Mouse (Mus musculus) hindbrain, embryonic 10.5 days (tissue): ENCODE results near the gene Gja4. TPM values are rescaled to one million over a fixed set of nuclear protein-coding genes. Genes with fewer than 3 reads are reported as not detected.
A peak's percentile ranks its signal among the peaks of the same experiment; 100 is the strongest.

Experiments
- DNase-seq: peaks from one replicate; pipeline ENCODE4 v3.0.0-alpha.2; 2017; ENCODE audit warnings: low spot score
- H3K27ac ChIP-seq: fragments of 300-500 bp; sonication (generic); 2 replicates; pipeline ENCODE4 v1.5.1; 2016; ENCODE audit warnings: mild to moderate bottlenecking, moderate library complexity
- H3K27me3 ChIP-seq: fragments of 300-500 bp; sonication (generic); 2 replicates; pipeline ENCODE4 v1.6.1; 2016; ENCODE audit warnings: mild to moderate bottlenecking; ENCODE audit not compliant: poor library complexity, insufficient read depth, severe bottlenecking
- H3K36me3 ChIP-seq: fragments of 300-500 bp; sonication (generic); 2 replicates; pipeline ENCODE4 v1.6.1; 2016; ENCODE audit warnings: mild to moderate bottlenecking, moderate library complexity
- H3K4me1 ChIP-seq: fragments of 300-500 bp; sonication (generic); replicated peaks from 2 replicates; pipeline ENCODE4 v1.6.1; 2016; ENCODE audit warnings: mild to moderate bottlenecking
- H3K4me3 ChIP-seq: fragments of 300-500 bp; sonication (generic); 2 replicates; pipeline ENCODE4 v1.5.1; 2016; ENCODE audit warnings: mild to moderate bottlenecking, moderate library complexity
- H3K9me3 ChIP-seq: fragments of 300-500 bp; sonication (generic); 2 replicates; pipeline ENCODE4 v1.6.1; 2016; ENCODE audit warnings: mild to moderate bottlenecking, moderate library complexity
- WGBS: fragments of 180-500 bp; shearing (Covaris S2); methylation state at CpG from one replicate; pipeline ENCODE4 v1.1.7; 2016; 5-methylcytosine and 5-hydroxymethylcytosine counted together
- polyA plus RNA-seq: library from polyadenylated mRNA; unstranded; fragments of >200 nt; fragmentation: Nextera tagmentation; extraction: Ambion mirVana; gene quantifications from 2 replicates; pipeline ENCODE4 v1.2.1, GENCODE M21; 2016

The Gja4 gene
- polyA plus RNA-seq, 1 experiment from 2014 or later, result 18.8 TPM

DNA sequence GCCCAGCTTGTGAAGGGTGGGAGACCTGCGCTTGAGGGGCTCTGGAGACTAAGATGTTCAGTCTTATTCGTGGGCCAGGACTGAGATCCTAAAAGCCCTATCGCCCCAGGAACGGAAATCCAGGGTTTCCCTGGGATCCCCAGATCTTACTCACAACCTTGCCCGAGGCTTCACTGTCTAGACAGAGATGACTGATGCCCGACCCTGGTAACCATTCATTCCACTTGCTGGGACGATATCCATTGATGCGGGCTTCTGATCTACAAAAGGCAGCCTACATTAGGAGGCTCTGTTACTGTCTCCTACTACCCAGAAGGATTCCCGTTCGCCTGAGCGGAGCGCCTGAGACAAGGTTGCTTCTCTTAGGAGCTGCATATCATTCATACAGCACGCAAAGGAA is 17.3 kb upstream of the Gja4 start:
- no peak for DNase-seq
- peaks cover 65% of the 10 kb centered on the region for H3K27me3 ChIP-seq
- WGBS, result 19% methylated on average over 13 of the region's 13 CpGs

GRCm38 (mm10) chr4:127330181-127331100 is 16.6 kb upstream of the Gja4 start, which contains the start of gene Gjb3:
TSS of gene Gjb3 (minus strand) at chr4:127330844.
- H3K4me3 ChIP-seq, result peak within 1 kb of the TSS; percentile 43
- peaks cover 60% of the 10 kb centered on the region for H3K4me1 ChIP-seq
- 2% methylated on average over 49 of the region's 49 CpGs for WGBS
- no peaks in the 10 kb centered on the region for H3K9me3 ChIP-seq
- H3K36me3 ChIP-seq, result no peaks in the 10 kb centered on the region
- peak; percentile 48 for DNase-seq
- H3K27me3 ChIP-seq, result peaks cover 72% of the 10 kb centered on the region
- H3K27ac ChIP-seq, result peak within 1 kb of the TSS; percentile 59

More for the DNA sequence above, 17.3 kb upstream of the Gja4 start:
- Histone ChIP-seq H3K36me3 (no peaks in the 10 kb centered on the region), H3K4me3 (peak overlapping the region; percentile 43; the same call in 1 of the 2 replicates), H3K9me3 (no peaks in the 10 kb centered on the region), H3K27ac (no peak overlapping the region), H3K4me1 (peaks cover 60% of the 10 kb centered on the region)

GRCm38 (mm10) chr4:127329751-127330150 is 15.9 kb upstream of the Gja4 start:
- Histone ChIP-seq H3K27me3 (peaks cover 78% of the 10 kb centered on the region), H3K9me3 (no peaks in the 10 kb centered on the region), H3K4me3 (peak overlapping the region; percentile 43), H3K4me1 (peaks cover 56% of the 10 kb centered on the region), H3K36me3 (no peaks in the 10 kb centered on the region), H3K27ac (no peak overlapping the region; the same call in 1 of the 2 replicates)
- 3% methylated on average over 13 of the region's 13 CpGs for WGBS
- no peak for DNase-seq

DNA sequence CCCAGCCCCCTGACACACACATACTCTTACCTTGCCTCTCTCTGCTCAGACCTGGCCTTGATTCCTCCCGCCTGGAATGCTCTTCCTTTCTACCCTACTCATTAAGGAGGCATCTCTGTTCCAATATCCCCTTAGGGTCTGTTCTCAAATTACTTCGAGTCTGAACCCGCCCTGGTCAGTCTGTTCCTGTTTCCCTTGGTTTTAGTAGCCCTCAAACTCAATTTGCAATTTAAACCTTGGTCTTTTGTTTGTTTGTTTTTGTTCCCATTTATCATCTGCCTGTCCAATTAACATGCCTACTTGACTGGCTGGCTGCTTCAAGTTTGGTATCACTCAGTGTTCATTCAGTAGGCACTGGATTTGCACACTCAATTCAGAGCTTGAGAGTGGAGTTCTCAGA is 15.2 kb upstream of the Gja4 start:
- Histone ChIP-seq H3K4me1 (peaks cover 54% of the 10 kb centered on the region), H3K4me3 (no peak overlapping the region), H3K27ac (no peak overlapping the region; the same call in 1 of the 2 replicates), H3K27me3 (peaks cover 84% of the 10 kb centered on the region), H3K9me3 (no peaks in the 10 kb centered on the region), H3K36me3 (no peaks in the 10 kb centered on the region)
- WGBS, result 17% methylated on average over 3 of the region's 3 CpGs
- DNase-seq, result no peak

DNA sequence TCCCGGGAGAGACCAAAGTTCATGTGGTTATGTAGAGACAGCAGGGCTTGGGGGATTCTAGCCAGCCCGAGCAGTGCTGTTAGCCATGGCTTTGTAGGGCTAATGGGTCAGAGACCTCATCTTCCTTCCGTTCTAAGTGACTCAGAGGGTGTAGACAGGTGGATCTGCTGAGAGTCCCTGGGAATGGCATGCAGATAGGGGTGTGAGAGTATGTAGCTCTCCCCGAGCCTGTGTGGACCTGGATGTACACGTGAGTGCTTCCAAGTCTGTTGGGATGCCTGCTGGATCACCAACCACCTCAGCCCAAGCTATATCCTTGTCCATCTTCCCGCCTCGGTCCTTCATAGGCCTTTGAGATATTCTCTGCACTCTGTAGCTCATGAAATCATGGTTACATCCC is 14.5 kb upstream of the Gja4 start:
- Histone ChIP-seq H3K4me3 (no peak overlapping the region), H3K27me3 (peaks cover 84% of the 10 kb centered on the region), H3K27ac (no peak overlapping the region), H3K36me3 (no peaks in the 10 kb centered on the region), H3K9me3 (no peaks in the 10 kb centered on the region), H3K4me1 (peaks cover 47% of the 10 kb centered on the region)
- no peak for DNase-seq
- 66% methylated on average over 7 of the region's 7 CpGs for WGBS

DNA sequence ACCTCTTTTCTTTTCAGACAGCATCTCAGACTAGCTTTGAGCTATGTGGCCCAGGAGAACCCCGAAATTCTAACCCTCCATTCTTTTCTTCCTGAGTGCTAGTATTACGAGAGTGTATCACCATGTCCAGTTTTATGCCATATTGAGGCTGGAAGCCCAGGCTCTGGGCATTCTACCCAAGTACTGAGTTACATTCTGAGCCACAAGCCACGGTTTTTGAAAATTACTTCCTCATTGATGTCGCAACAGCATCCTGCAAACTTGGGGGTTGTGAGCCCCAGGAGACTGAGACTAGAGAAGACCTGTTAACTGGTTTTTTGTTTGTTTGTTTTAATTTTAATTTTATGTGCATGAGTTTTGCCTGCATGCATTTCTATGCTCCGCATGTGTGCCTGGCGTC is 13.9 kb upstream of the Gja4 start:
- 80% methylated on average over 6 of the region's 6 CpGs for WGBS
- DNase-seq, result no peak
- Histone ChIP-seq H3K27me3 (peaks cover 80% of the 10 kb centered on the region), H3K9me3 (no peaks in the 10 kb centered on the region), H3K4me1 (peaks cover 42% of the 10 kb centered on the region), H3K4me3 (no peak overlapping the region), H3K36me3 (no peaks in the 10 kb centered on the region), H3K27ac (no peak overlapping the region)

- WGBS, result 70% methylated on average over 7 of the region's 7 CpGs
Observed at GRCm38 (mm10) chr4:127327258-127327657, 13.4 kb upstream of the Gja4 start.

GRCm38 (mm10) chr4:127325276-127325675 is 11.4 kb upstream of the Gja4 start:
- Histone ChIP-seq H3K4me1 (peaks cover 18% of the 10 kb centered on the region), H3K36me3 (no peaks in the 10 kb centered on the region), H3K4me3 (no peak overlapping the region), H3K27me3 (peaks cover 55% of the 10 kb centered on the region), H3K27ac (no peak overlapping the region), H3K9me3 (no peaks in the 10 kb centered on the region)
- 87% methylated on average over 5 of the region's 5 CpGs for WGBS
- no peak for DNase-seq

More at GRCm38 (mm10) chr4:127327258-127327657, 13.4 kb upstream of the Gja4 start:
- Histone ChIP-seq H3K4me1 (peaks cover 37% of the 10 kb centered on the region), H3K9me3 (no peaks in the 10 kb centered on the region), H3K4me3 (no peak overlapping the region), H3K27me3 (peaks cover 75% of the 10 kb centered on the region), H3K36me3 (no peaks in the 10 kb centered on the region), H3K27ac (no peak overlapping the region)
- DNase-seq, result no peak

DNA sequence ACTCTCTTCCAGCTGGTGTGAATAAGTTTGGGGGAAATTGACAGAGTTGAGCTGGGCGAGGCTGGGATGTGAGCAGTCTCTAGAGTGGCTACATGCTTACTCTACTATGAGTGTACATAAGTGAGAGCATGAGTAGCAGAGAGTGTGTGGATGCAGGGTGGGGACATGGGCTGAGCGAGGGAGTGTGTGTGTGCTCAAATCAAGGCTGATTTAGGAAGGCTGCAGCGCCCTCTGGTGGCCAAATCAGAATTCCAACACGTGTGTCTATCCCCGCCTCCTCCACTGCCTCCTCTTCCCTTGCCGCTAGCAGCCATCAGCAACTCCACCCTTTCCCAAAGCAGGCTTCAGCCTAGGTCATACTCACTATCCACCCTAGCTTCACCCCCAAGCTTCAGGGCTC is 10.9 kb upstream of the Gja4 start:
- DNase-seq, result peak; percentile 86
- Histone ChIP-seq H3K27me3 (peaks cover 50% of the 10 kb centered on the region), H3K4me3 (no peak overlapping the region), H3K4me1 (peaks cover 12% of the 10 kb centered on the region), H3K27ac (no peak overlapping the region), H3K36me3 (no peaks in the 10 kb centered on the region), H3K9me3 (no peaks in the 10 kb centered on the region)
- 11% methylated on average over 6 of the region's 6 CpGs for WGBS

DNA sequence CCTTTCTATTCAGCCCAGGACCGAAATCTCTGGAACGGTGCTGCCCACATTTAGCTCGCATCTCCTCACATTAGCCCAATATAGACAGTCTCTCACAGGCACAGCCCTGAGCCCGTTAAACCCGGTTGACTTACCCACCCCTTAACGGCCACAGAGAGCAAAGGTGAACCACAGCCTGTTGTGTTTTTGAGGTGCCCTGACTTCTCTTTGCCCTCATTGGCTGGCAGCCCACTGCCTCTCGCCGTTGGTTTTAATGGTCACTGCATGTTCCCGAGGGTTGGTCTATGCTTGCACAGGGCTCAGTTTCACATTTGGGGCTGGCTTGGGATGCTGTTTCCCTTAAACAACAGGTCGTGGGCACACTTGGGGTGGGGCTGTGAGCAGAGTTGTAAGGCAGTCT is 10.5 kb upstream of the Gja4 start:
- 81% methylated on average over 10 of the region's 10 CpGs for WGBS

GRCm38 (mm10) chr4:127323651-127324050 is 9.8 kb upstream of the Gja4 start:
- no peaks in the 10 kb centered on the region for H3K36me3 ChIP-seq
- H3K4me1 ChIP-seq, result peaks cover 3% of the 10 kb centered on the region; the same call in 1 of the 2 replicates
- no peak overlapping the region for H3K27ac ChIP-seq
- DNase-seq, result no peak
- no peaks in the 10 kb centered on the region for H3K9me3 ChIP-seq
- H3K27me3 ChIP-seq, result peaks cover 39% of the 10 kb centered on the region
- 83% methylated on average over 3 of the region's 3 CpGs for WGBS
- H3K4me3 ChIP-seq, result no peak overlapping the region

More for the DNA sequence above, 10.5 kb upstream of the Gja4 start:
- no peak for DNase-seq
- Histone ChIP-seq H3K9me3 (no peaks in the 10 kb centered on the region), H3K27ac (no peak overlapping the region), H3K4me1 (peaks cover 8% of the 10 kb centered on the region), H3K36me3 (no peaks in the 10 kb centered on the region), H3K27me3 (peaks cover 46% of the 10 kb centered on the region), H3K4me3 (no peak overlapping the region)

DNA sequence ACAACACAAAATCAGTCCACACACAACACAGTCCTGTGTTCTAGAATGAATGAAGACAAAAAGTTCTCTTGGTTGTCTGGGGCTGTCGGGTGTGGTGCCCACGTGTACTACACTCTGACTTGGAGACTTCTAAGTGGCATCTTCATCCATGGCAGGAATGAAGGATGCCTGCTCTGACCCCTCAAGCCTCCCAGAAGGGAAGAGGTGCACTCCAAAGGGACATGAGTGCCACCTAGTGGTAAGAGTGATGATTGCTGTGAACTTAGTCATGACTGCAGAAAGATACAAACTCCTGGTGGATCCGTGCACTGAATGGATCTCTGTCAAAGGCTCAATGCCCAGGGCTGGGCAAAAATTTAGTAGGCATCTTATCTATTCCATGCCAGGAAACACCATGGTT is 5.8 kb upstream of the Gja4 start:
- Histone ChIP-seq H3K27ac (no peak overlapping the region), H3K4me1 (0 out of 2 replicates have a peak, but pooled peaks cover 8% of the 10 kb centered on the region), H3K4me3 (no peak overlapping the region), H3K27me3 (peaks cover 23% of the 10 kb centered on the region), H3K9me3 (no peaks in the 10 kb centered on the region), H3K36me3 (no peaks in the 10 kb centered on the region)
- peak; percentile 62 for DNase-seq
- 11% methylated on average over 3 of the region's 3 CpGs for WGBS

DNA sequence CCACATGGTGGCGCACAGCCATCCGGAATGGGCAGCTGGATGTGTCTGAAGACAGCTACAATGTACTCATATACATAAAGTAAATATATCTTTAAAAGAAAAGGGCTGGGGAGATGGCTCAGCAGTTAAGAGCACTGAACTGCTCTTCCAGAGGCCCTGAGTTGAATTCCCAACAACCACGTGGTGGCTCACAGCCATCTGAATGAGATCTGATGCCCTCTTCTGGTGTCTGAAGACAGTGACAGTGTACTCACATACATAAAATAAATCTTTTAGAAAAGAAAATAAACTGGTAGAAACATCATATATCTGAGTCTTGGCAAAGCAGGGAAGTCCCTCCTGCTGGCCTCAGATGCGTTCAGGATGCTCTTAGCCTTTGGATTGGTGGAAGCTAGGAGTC is 3.3 kb upstream of the Gja4 start:
- Histone ChIP-seq H3K4me3 (no peak overlapping the region), H3K27ac (no peak overlapping the region), H3K4me1 (peaks cover 25% of the 10 kb centered on the region), H3K27me3 (peaks cover 41% of the 10 kb centered on the region), H3K36me3 (no peaks in the 10 kb centered on the region), H3K9me3 (no peaks in the 10 kb centered on the region)
- WGBS, result 58% methylated on average over 4 of the region's 4 CpGs
- no peak for DNase-seq
